8 mouse cellular contexts compared by ENCODE assay signal in the genomic region with DNA sequence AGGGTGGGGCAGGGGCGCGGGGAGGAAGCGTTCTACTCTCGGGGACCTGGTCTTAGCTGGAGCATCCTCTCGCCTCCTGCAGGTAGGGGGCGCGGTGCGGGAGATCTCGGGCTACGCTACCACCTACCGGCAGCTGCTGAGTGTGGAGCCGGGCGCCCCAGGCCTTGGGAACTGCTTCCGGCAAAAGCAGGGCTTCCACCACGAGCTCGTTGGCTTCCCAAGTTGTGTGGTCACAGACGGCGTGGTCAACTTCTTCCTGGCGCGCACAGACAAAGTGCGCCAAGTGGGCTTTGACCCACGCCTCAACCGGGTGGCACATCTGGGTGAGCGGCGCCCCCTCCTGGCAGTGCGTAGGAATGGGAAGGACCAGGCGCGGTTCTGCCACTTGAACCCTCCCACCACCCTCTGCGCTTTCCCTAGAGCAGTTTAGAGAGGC. TPM values are rescaled to one million over a fixed set of nuclear protein-coding genes. Genes with fewer than 3 reads are reported as not detected.
DNase-seq lines count a peak whose midpoint lies in the region; ATAC-seq lines count a peak whose summit lies in the region.

No protein-coding gene starts in this region.

- H3K27ac ChIP-seq in embryonic facial prominence, embryonic 14.5 days (replicated peaks; ENCODE audit: low read depth, low read length) = no peak overlapping the region
- no peak overlapping the region for H3K27ac ChIP-seq in heart, embryonic 16.5 days (ENCODE audit: low read length)

- H3K4me2 ChIP-seq in embryonic facial prominence, embryonic 14.5 days (ENCODE audit: low read depth, low read length) = peak overlapping the region; percentile 81
- peak overlapping the region; percentile 67 for H3K4me2 ChIP-seq in heart, embryonic 16.5 days (ENCODE audit: low read depth, low read length)

- no peaks in the 10 kb centered on the region for H3K9me3 ChIP-seq in embryonic facial prominence, embryonic 14.5 days (ENCODE audit: control insufficient read depth, low read length)
- no peaks in the 10 kb centered on the region for H3K9me3 ChIP-seq in heart, embryonic 16.5 days (replicated peaks; ENCODE audit: control insufficient read depth, low read length)

- DNase-seq in CD4-positive helper T cell, adult 2 months (ENCODE audit: low read depth, low spot score) = peak; percentile 89
- DNase-seq in embryonic facial prominence, embryonic 14.5 days (ENCODE audit: low spot score) = peak; percentile 77
- peak; percentile 83 for DNase-seq in kidney, postnatal 14 days
- DNase-seq in lung, postnatal 36 days = peak; percentile 81
- DNase-seq in right cerebral cortex, adult 2 months (ENCODE audit: low spot score in 2 of 2) = peak; percentile 65 to 69
- peak; percentile 60 to 70 for DNase-seq in urinary bladder, postnatal 36 days (ENCODE audit: low spot score in 2 of 2)

- H3K9ac ChIP-seq in embryonic facial prominence, embryonic 14.5 days (ENCODE audit: low read depth, low read length) = peak overlapping the region; percentile 50; the same call in 1 of the 2 replicates
- H3K9ac ChIP-seq in heart, embryonic 16.5 days (ENCODE audit: low read length) = peak overlapping the region; percentile 17; the same call in 1 of the 2 replicates

- H3K27me3 ChIP-seq in embryonic facial prominence, embryonic 14.5 days (replicated peaks; ENCODE audit: control insufficient read depth, insufficient read depth, low read length) = peaks cover 52% of the 10 kb centered on the region
- peaks cover 62% of the 10 kb centered on the region for H3K27me3 ChIP-seq in heart, embryonic 16.5 days (ENCODE audit: control insufficient read depth, insufficient read depth, low read length)

- WGBS in embryonic facial prominence, embryonic 14.5 days = 0% methylated on average over 10 of the region's 29 CpGs
- whole genome bisulfite sequencing in heart, embryonic 16.5 days = under 1% methylated on average over 29 of the region's 29 CpGs

- H3K4me1 ChIP-seq in embryonic facial prominence, embryonic 14.5 days (ENCODE audit: control insufficient read depth, insufficient read depth, low read length) = peaks cover 9% of the 10 kb centered on the region
- H3K4me1 ChIP-seq in heart, embryonic 16.5 days (ENCODE audit: control insufficient read depth, insufficient read depth, low read length) = peaks cover 7% of the 10 kb centered on the region

- H3K36me3 ChIP-seq in embryonic facial prominence, embryonic 14.5 days (ENCODE audit: control insufficient read depth, insufficient read depth, low read length) = no peaks in the 10 kb centered on the region
- H3K36me3 ChIP-seq in heart, embryonic 16.5 days (ENCODE audit: control insufficient read depth, insufficient read depth) = no peaks in the 10 kb centered on the region

- H3K4me3 ChIP-seq in embryonic facial prominence, embryonic 14.5 days (ENCODE audit: low read depth, low read length) = peak overlapping the region; percentile 45
- H3K4me3 ChIP-seq in heart, embryonic 16.5 days (ENCODE audit: low read length) = peak overlapping the region; percentile 41

- ATAC-seq in activated CD4-positive, CD25-positive, alpha-beta regulatory T cell, adult 4 months = peak; percentile 58
- peak; percentile 82 for ATAC-seq in embryonic facial prominence, embryonic 14.5 days (ENCODE audit: low read depth)
- ATAC-seq in heart, embryonic 16.5 days (replicated peaks; ENCODE audit: extremely low read depth, insufficient read depth, low FRiP score) = peak; percentile 56

RNA-seq across cellular contexts. Expression of a gene that starts 5.8 kb away (rescaled TPM):
- polyA plus RNA-seq in activated CD4-positive, CD25-positive, alpha-beta regulatory T cell, adult 4 months (2017; shearing (Covaris generic)) = 100 to 1,000 TPM; 152 to 209 TPM
- polyA plus RNA-seq in embryonic facial prominence, embryonic 14.5 days (2014; fragmentation: Nextera tagmentation; extraction: Ambion mirVana) = 9.0 and 9.8 TPM in 2 replicates
- 3.4 and 6.5 TPM in 2 replicates for polyA plus RNA-seq in heart, embryonic 16.5 days (2015; fragmentation: Nextera tagmentation; extraction: Ambion mirVana)

RNA-seq across cellular contexts. Expression of a gene that starts 9.6 kb away (rescaled TPM):
- 1 to 10 TPM; 2.5 to 2.7 TPM for polyA plus RNA-seq in activated CD4-positive, CD25-positive, alpha-beta regulatory T cell, adult 4 months (2017; shearing (Covaris generic))
- 0.86 and 1.7 TPM in 2 replicates for polyA plus RNA-seq in embryonic facial prominence, embryonic 14.5 days (2014; fragmentation: Nextera tagmentation; extraction: Ambion mirVana)
- 16.2 and 17.6 TPM in 2 replicates for polyA plus RNA-seq in heart, embryonic 16.5 days (2015; fragmentation: Nextera tagmentation; extraction: Ambion mirVana)

RNA-seq across cellular contexts. Expression of a gene that starts 19.0 kb away (rescaled TPM):
- not detected for polyA plus RNA-seq in activated CD4-positive, CD25-positive, alpha-beta regulatory T cell, adult 4 months (2017; shearing (Covaris generic))
- 76.7 and 87.7 TPM in 2 replicates for polyA plus RNA-seq in embryonic facial prominence, embryonic 14.5 days (2014; fragmentation: Nextera tagmentation; extraction: Ambion mirVana)
- 26.0 and 27.0 TPM in 2 replicates for polyA plus RNA-seq in heart, embryonic 16.5 days (2015; fragmentation: Nextera tagmentation; extraction: Ambion mirVana)

RNA-seq across cellular contexts. Expression of a gene that starts 24.7 kb away (rescaled TPM):
- 10 to 100 TPM; 40.6 to 42.9 TPM for polyA plus RNA-seq in activated CD4-positive, CD25-positive, alpha-beta regulatory T cell, adult 4 months (2017; shearing (Covaris generic))
- 112 and 120 TPM in 2 replicates for polyA plus RNA-seq in embryonic facial prominence, embryonic 14.5 days (2014; fragmentation: Nextera tagmentation; extraction: Ambion mirVana)
- polyA plus RNA-seq in heart, embryonic 16.5 days (2015; fragmentation: Nextera tagmentation; extraction: Ambion mirVana) = 69.9 and 72.5 TPM in 2 replicates

RNA-seq across cellular contexts. Expression of a gene that starts 40.5 kb away (rescaled TPM):
- polyA plus RNA-seq in activated CD4-positive, CD25-positive, alpha-beta regulatory T cell, adult 4 months (2017; shearing (Covaris generic)) = 10 to 100 TPM; 24.2 to 27.8 TPM
- polyA plus RNA-seq in embryonic facial prominence, embryonic 14.5 days (2014; fragmentation: Nextera tagmentation; extraction: Ambion mirVana) = 19.3 and 20.7 TPM in 2 replicates
- 26.3 and 27.2 TPM in 2 replicates for polyA plus RNA-seq in heart, embryonic 16.5 days (2015; fragmentation: Nextera tagmentation; extraction: Ambion mirVana)

Comparison
In these comparisons a context has a peak if more than half of its experiments do, and no peak if none do; other contexts are left out.
1. RNA of a gene that starts 5.8 kb away (polyA plus RNA-seq): 152 to 209 TPM in activated CD4-positive, CD25-positive, alpha-beta regulatory T cell, adult 4 months; 9.0 to 9.8 TPM in embryonic facial prominence, embryonic 14.5 days and 3.4 to 6.5 TPM in heart, embryonic 16.5 days; every median in the first group is over 10 times any median in the second.
2. RNA of a gene that starts 19.0 kb away (polyA plus RNA-seq): 76.7 to 87.7 TPM in embryonic facial prominence, embryonic 14.5 days and 26.0 to 27.0 TPM in heart, embryonic 16.5 days; not detected in activated CD4-positive, CD25-positive, alpha-beta regulatory T cell, adult 4 months; every median in the first group is over 10 times any median in the second.
3. Peak in every context shown above with its lines, with median percentiles within 50 percentile points of each other: DNase-seq and ATAC-seq.